Mouse (Mus musculus) adrenal gland, postnatal 25 days (tissue): ENCODE data around the gene Zfp106. TPM values are rescaled to one million over a fixed set of nuclear protein-coding genes. Genes with fewer than 3 reads are reported as not detected.

ENCODE experiments used
- DNase-seq: peaks from one replicate; pipeline ENCODE4 v3.0.0; 2021; ENCODE audit warnings: mixed read lengths
- total RNA-seq: library from RNA; stranded (reverse); gene quantifications from 2 replicates; pipeline ENCODE4 v1.2.3, GENCODE M21; 2021

Gene Zfp106
- total RNA-seq, 1 experiment from 2014 or later = 95.5 TPM

DNA sequence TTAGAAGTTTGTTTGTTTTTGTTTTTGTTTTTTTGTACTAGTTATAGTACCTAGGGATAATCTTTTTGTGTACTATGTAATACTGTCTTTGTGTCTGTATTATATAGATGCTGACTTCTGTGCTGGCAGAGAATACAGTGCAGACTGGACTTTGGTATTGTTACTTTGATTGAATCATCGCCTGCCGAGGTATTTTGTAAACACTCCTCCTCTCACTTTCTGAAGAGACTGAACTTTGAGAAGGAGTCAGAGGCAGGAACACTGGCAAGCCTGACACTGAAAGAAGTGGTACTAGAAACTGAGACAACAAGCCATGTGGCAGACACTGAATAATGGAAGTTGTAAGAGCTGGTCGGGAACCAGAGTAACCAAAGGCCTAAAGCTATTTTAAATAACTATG lies 6.8 kb downstream of the Zfp106 start:
- DNase-seq = no peak

GRCm38 (mm10) chr2:120544732-120545131 lies 18.9 kb downstream of the Zfp106 start:
- DNase-seq = no peak

DNA sequence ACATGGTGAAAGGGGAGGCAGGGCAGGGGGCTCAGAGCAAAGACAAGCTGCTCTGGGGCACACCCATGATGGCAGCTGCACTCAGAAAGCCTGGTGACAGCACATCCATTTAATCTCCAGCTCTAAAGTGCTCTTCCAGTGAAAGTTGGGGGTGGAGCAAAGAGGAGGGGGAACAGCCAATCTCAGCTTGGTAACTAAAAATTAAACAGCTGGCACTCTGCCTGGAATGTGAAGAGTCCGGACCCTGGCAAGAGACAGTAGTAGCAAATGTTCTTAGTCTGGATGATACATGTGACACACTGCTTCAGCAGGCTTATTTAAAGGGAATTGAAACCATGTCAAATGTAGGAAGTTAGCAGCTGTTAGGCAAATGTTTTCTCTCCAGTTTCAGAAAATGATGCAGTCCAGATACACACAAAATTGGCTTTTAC lies 23.9 kb downstream of the Zfp106 start:
- peak; percentile 45 for DNase-seq

DNA sequence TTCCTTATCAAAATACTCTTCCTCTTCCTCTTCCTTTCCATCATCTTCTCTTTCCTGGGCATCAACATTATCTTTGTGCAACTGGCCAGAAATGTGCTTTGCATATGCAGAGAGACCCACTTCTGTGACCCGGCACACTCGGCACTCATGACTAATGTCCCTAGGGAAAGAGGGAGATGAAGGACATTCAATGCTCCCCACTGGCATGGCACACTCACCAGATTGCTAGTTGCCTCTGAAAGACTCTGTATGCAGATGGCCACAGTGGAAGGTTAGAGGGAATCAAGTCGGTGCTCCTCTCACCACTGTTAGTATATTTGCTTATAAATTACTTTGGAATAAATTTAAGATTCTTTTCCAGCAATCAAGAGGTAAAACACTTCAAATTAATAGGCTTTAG lies 24.3 kb downstream of the Zfp106 start:
- peak; percentile 28 for DNase-seq

GRCm38 (mm10) chr2:120531223-120531622 lies 32.4 kb downstream of the Zfp106 start:
- DNase-seq = no peak

- no peak for DNase-seq
Observed at GRCm38 (mm10) chr2:120529531-120529930, 34.1 kb downstream of the Zfp106 start.

DNA sequence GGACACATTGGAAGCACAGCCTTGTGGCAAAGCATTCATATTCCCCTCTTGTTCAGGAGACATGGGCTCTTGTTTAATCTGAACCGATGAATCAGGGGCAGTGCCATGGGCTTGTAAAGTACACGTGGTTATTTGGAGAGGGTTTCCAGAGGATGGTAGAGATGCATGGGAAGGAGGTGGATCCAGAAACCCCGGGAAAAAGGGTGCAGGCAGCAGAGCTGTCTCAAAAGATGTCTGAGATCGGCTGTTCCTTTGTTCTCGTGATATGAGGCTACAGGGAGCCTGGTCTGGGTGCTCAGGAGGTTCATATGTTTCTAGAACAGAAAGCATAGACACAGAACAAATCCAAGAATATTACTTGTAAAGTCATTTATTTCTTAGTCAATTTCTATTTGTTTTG lies 36.9 kb downstream of the Zfp106 start:
- no peak for DNase-seq

DNA sequence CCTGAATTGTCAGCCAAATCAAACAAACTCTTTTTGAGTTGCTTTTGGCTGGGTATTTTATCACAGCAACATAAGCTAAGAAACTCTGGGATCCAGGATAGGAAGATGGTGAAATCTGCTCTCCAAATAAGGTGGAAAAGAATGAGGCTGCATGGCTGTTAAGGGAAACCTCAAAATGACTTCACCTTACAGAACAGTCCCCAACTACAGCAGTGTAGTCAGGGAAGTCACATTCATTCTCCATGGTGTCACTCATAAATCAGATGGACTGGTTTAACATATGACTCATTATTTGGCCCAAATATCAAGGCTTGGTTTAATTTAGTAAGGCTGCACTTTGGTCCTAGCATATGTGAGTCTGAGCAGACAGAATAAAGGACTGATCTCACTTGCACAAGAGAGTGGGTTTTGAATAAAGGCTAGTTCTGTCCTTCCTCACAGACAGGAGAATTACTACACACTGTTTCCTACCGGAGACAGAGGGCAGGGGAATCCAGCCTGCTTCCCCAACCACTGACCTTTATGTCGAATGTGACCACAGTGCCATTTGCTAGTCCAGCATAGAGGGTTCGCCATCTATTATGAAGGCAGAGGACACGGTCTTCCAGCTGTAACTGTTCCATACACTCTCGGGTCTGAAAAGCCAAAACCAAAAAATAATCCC lies 45.0 kb downstream of the Zfp106 start:
- no peak for DNase-seq

DNA sequence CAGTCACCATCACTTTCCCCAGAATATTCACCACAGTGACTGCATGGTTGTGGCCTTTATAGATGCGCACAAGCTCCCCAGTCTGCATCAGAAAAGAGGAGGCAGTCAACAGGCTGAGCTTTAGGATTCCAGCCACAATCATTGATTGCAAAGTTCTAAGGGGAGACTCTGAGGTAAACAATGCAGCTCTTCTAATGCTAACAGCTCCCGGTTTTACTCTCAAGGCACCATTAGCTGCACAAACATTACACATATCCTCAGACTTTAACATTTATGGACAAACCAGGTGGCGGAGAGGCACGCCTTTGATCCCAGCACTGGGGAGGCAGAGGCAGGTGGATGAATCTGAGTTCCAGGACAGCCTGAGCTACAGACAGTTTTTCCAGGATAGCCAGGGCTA lies 49.5 kb downstream of the Zfp106 start:
- no peak for DNase-seq

DNA sequence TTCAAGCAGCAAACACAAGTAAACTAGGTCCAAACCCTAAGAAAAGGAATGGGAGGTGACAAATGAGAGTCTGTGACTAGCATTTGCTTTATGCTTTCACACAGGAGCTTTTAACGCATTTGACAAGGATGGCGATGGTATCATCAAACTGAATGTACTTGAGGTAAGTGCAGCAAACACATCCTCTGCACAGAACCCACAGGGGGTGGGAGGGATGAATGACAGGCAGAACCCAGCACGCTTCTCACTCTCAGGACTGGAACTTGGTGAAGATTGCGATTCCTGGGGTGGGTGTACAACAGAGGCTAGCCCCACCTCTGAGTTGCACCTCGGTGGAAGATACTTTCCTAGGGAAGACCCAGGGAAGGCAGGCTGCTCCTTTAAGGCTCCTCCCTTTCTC lies 59.7 kb downstream of the Zfp106 start:
- DNase-seq = no peak

GRCm38 (mm10) chr2:120503094-120503493 lies 60.5 kb downstream of the Zfp106 start:
- DNase-seq = no peak

DNA sequence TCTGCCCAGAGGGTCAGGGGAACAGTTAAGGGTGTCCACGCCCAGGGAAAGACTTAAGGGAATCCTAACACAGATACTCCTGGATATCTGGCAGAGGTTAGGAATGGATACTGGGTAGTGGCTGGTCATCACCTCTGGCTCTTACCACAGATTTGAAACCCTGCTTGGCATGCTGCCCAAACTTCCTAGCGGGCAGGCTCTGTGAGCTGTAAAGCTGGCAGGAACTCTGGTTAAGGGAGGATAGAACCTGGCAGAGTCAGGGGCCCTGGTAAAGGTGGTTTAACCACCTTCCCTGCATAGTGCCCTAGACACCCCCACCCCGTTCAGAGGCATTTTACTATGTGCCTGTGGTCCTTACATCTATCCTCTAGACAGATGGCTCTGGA lies 61.0 kb downstream of the Zfp106 start:
- DNase-seq = peak; percentile 53

- no peak for DNase-seq
Observed at GRCm38 (mm10) chr2:120501931-120502604, 61.6 kb downstream of the Zfp106 start.

GRCm38 (mm10) chr2:120501136-120501918 lies 62.3 kb downstream of the Zfp106 start:
- DNase-seq = no peak

DNA sequence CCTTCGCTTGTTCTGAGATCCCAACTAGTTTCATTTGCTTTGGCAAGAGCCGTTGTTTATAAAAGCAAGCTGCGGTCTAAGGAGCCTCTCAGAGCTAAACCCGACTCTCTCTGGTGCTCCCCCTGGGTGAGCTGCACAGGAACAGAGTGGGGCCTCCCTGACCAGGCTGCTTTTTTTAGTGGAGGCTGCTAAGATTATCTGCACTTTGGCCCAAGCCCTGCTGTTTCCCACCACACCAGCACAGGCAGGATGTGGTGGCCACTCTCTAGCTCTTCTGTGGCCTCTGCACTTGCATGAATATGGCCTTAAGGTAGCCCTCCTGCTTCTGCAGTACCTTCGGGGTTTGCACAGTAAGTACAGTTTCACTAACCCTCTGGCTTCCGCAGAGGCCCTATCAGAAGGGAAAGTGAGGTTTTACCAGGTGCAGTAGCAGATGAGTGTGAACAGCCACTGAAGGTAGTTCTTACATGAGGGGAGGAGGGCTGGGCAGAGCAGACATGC lies 63.6 kb downstream of the Zfp106 start:
- DNase-seq = no peak

GRCm38 (mm10) chr2:120496511-120496910 lies 67.1 kb downstream of the Zfp106 start:
- DNase-seq = no peak

DNA sequence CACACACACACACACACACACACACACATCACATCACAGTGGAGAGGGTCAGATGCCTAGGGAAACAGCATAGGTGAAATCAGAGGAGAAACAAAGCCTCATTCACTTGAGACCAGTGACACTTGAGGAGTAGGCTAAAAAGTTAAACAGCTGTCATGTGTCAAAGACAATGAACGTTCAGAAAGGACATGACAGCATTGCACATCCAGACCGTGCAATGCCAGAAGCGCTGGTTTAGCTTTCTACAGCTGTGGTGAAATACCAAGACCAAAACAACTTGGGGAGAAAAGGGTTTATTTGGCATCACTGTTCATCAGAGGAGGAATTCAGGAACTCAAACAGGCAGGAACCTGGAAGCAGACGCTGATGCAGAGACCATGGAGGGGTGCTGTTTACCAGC lies 70.4 kb downstream of the Zfp106 start:
- DNase-seq = no peak

GRCm38 (mm10) chr2:120484241-120484640 lies 79.4 kb downstream of the Zfp106 start:
- no peak for DNase-seq

DNA sequence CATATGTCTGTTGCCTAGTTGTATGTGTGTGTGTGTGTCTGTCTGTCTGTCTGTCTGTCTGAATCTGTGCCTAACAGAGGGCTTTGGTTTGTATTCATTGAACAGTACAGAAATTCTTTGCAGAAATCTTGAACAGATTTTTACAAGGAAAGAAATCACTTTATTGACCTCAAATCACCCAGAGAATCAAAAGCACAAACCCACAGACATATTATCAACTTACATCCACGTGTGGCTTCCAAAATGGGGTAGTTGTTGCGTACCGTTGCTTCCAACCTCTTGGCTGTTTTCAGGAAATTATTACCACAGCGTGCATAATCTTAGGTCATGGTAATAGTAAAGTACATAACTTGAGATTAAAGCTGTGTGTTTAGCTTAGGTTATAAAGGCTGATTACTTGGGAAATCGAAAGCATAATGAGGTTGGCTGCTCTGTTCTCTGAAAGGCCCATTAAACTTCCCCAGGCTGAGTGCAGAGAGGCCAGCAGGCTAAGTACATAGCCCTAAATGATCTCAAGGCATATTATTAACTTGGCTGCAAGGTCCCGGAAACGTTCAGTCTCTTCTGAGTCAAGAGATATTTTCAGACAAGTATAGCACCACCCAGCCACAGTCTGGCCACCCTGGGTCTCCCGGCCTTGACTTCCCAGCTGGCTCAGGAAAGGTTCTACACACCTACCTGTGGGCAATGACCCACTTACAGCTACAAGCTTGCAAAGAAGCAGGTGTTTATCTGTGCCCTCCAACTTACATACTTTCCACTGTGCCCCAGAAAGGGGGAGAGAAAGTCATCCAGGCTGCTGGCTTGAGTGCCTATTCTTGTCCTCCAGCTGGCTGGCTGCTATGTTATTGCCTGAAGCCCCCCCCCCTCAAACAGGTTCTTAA lies 80.9 kb downstream of the Zfp106 start:
- DNase-seq = no peak

DNA sequence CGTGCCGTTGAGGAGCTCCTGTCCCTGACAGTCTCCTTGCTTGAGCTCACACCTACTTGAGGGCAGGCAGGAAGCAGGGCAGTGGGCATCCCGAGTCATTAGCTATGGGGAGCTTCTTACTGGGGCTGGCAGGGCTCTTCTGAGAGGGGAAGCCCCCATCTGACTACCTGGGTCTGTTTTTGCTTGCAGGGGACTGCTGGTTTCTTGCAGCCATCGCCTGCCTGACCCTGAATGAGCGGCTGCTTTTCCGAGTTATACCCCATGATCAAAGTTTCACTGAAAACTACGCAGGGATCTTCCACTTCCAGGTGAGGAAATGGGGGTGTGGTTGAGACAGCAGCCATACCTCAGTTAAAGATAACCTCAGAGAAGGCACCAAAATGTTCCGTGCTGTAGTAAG lies 81.7 kb downstream of the Zfp106 start:
- no peak for DNase-seq

- DNase-seq = peak; percentile 76
Observed at GRCm38 (mm10) chr2:120478600-120478999, 85.0 kb downstream of the Zfp106 start.
